Mouse (Mus musculus): ENCODE results near the gene Adamts2.

- no peak for TF ChIP-seq CTCF (IDR thresholded peaks at IDR 0.05)
- TF ChIP-seq POLR2A (IDR thresholded peaks at IDR 0.05; ENCODE audit: insufficient read depth, low read depth, low read length): no peak
Measured at GRCm38 (mm10) chr11:50674390-50674789, 72.5 kb downstream of the Adamts2 start.
